Mouse (Mus musculus) layer of hippocampus, adult 11-12 months (tissue): Measurements from ENCODE around the gene Abca1.

Experiments used
- DNase-seq: peaks from one replicate; pipeline ENCODE4 v3.0.0; 2022; ENCODE audit warnings: low spot score

Gene Abca1

DNA sequence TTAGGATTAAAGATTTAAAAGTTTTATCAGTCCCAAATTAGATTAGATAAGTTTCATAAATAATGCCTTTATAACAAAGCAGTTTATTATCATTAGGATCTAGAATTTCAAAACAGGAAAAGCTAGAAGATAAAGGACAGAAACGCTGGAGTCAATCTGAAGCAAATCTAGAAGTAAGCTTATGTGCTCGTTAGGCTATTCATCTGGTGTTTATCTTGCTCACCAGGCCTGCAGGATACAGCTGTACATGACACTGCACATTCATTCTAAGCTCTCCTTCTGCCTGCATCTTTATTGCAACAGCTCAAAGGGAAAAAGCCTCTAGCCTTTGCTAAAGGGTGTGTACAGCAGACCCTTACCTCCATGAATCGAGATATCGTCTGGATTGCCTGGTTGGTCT, 74.1 kb downstream of the Abca1 start:
- DNase-seq: no peak

DNA sequence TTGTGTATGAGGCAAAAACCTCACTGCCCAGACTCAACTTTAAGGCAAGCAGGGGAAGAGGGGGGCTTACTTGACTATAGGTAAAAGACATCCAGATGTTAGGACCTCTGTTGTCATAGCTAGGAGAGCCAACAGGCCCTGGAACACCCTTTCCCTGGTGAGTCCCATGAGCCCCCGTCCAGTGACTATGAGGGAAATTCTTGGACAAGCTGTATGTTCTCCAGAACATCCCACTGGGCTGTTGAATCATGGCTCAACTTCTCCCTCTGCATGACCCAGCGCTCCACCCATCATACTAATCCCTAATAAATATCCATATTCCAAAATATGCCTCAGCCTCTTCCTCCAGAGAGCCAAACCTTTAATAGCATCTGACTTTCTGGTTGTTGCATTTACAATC, 76.6 kb downstream of the Abca1 start:
- no peak for DNase-seq

DNA sequence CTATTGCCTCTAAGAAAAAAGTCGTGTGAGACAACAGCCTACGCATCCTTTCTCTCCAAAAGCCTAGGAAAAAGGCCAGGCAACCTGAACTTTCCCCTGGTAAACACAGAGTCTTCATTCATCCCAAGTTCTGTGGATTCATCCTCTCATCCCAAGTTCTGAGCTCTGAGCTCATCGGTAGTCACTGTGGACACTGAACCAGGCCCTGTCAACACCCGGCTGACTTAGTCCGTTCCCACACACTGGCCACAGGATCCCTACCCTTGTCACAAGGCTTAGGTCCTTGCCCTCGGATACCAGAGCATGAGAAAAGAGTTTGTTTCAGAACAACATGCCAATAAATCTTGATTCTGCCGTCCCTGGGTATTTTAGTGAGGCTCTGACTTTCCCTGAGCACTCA, 77.2 kb downstream of the Abca1 start:
- DNase-seq: no peak

DNA sequence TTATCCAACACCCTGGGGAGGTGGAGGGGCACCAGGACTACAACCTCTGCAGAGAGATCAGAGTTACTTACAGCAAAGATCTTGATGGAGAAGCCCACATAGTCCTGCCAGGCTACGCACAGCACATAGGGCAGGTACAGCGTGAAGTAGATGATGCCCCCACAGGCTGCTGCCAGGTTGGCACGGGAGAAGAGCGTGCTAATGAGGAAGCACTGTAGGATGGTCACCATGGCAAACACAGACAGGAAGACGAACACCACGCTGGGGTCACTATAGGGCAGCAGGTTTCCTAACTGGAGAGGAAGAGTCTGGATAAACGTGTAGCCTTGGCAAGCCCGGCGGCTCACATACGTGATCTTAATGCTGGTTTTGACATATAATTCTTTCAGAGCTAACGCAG, 77.8 kb downstream of the Abca1 start:
- no peak for DNase-seq

DNA sequence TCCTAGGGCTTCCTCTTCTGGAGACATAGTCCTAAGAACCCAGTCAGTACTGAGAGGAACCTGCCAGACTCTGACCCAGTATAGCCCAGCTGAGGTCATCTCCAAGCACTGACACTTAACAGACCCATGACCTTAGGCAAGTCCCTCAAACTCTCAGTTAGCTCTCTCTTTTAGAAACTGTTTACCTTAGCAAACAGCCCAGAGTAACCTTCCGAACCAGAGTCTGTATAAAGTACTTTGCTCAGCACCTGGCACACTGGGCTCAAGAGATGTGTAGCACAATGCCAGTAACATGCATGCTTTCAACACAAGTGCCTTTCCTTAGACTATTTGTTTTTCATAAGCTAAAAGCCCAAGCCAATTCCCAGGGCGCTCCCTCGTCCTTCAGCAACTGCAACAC, 79.4 kb downstream of the Abca1 start:
- DNase-seq: no peak

DNA sequence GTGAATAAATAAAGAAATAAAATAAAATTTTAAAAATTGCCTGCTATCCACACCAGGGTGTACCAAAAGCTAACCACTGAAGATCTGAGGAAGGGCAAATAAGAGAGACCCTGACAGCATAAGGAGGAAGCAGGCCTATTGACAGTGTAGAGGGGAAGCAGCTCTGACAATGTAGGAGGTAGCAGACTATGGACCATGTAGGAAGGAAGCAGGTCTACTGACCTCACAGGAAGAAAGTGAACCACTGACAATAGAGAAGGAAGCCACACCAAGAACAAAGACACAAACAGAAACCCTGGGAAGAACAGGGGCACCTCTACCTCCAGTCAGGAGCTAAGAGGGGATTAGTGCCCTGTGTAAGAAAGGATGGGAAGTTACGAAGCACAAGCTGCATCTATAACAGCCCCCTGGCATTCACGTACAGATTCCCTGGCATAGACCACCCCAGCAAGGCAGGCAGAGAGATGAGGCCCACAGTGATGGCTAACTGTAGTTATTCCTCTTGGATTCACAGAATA, 80.8 kb downstream of the Abca1 start:
- DNase-seq: no peak

DNA sequence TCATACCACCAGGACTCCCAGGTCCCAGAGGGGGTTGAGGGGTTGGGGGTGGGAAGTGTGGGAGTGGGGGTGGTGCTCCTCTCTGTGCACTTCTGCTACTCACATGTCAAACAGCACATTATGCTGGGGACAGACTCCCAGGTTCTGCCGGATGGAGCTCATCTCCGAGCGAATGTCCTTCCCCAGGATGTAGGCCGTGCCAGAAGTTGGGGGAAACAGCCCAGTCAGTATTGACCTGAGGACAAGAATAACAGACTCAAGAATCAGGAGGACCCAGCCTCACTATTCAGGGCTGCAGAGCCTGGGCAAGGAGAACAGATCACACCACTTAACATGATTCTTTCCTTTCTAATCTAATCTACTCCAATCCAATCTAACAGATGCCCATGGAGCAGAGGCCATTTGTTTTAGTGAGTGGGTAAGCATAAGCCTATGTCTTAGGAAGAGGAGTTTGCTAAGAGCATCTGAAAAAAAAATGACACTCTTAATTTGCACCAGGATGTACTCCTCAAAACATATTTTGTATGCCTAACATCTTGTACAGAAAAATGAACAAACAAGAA, 82.8 kb downstream of the Abca1 start:
- no peak for DNase-seq

DNA sequence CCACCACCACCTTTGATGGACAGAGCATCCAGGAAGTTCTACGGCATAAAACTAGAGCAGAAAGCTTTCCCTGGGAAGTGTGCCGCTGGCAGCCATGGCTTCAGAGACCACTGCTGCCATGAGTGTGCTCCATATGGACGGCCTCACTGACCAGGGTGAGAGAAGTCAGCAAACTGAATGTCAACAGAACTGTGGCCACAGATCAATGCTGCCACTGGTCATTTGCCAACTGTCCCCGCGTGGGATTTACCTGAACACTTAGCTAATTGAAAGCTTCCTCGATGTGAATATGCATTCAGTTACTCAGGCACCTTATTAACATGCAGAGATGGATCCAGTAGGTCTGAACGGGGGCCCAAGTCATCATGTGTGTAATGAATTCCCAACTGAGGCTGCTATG, 86.7 kb downstream of the Abca1 start:
- no peak for DNase-seq

DNA sequence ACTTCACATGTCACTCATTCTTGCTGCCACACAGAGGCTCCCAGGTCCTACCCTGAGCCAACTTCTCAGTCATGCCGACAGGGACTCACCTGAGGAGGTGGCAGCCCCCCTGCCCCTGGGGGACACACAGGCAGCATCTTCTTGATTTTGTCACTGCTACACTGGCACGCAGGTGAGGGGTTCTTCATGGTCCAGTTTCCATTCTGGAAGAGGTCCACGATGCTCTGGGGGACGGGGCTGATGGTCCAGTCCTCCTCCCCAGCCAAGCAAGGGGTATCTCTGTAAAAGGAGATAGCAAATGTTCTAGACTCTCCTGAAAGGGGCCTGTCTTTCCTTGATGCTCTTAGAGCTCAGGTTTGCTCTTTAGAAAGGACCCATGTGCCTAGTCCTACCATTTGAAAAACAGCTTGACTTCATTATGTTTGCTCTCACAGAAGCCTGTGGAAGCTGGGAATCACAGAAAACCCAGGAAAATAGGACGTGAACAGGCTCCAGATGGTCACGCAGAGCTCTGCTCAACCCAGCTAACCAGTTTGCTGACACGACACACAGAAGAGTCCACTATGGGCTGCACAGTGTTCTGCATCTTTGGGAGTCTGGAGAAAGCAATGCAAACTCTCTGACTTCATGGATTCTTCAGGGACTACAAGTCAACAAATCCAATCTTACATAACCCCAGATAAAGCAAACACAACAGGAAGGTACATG, 97.2 kb downstream of the Abca1 start:
- no peak for DNase-seq

DNA sequence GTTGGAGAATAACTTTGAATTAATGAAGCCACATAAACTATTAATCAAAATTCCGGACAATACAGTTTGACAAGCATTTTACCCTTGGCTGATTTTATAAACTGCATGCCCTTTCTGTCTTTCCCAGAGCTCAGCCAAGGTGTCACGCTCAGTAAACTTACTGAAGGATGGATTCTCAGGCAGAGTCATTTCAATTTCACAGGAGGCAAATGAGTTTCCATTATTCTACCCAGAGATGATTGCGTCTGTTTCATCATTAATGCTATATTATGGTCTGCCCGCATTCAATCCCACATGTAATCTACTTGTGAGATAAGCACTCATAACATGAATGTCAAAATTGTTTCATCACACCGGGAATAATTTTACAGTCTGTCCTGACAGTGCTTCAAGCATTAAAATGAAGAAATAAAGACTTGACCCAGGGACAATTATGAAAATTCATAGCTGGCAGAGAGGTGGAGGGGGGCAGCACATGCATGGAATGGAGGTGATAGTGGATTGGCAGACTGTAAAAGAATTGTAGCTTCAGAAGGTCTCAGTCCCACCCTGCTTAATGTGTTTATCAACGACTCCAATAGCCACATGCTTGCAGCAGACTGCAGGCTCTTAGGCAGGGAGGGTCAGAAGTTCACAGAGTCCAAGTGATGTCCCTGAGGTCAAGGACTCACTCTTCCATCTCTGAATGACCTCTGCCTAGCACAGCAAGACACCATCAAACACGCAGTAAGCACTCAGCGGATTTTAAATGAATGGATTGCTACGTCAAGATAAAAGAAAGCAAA, 113.3 kb downstream of the Abca1 start:
- DNase-seq: no peak

DNA sequence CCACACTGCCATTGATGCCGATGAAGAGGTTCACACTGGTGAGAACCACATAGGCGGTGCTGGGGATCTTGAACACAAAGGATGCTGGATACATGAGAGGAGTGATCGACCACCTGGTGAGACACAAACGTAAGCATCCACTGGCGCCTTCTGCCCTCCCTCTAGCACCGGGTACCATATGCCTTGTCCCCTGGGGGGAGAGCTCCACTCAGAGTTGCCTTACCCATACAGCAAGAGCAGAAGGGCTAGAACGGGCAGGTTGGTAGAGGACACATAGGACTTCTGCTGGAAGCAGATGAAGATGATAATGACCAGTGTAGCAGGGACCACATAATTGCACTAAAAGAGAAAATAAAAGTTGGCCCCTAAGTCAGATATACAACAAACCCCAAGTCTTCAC, 113.9 kb downstream of the Abca1 start:
- no peak for DNase-seq

DNA sequence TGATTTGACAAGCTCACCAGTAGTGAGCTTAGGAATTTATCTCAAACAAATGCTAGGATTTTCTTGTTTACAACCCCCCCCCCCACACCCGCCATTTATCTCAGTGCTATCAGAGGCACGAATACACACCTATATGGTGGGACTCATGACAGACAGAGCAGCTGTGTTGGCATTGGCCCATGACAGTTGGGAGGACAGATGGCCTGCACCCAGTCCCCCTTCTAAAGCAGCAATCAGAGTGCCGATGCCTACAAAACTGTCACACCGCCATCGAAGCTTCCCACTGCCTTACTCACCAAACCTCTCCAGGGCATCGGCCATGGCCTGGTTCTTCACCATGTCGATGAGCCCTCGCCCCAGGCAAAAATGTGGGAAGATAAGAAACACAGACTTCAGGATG, 115.9 kb downstream of the Abca1 start:
- peak; percentile 41 for DNase-seq

DNA sequence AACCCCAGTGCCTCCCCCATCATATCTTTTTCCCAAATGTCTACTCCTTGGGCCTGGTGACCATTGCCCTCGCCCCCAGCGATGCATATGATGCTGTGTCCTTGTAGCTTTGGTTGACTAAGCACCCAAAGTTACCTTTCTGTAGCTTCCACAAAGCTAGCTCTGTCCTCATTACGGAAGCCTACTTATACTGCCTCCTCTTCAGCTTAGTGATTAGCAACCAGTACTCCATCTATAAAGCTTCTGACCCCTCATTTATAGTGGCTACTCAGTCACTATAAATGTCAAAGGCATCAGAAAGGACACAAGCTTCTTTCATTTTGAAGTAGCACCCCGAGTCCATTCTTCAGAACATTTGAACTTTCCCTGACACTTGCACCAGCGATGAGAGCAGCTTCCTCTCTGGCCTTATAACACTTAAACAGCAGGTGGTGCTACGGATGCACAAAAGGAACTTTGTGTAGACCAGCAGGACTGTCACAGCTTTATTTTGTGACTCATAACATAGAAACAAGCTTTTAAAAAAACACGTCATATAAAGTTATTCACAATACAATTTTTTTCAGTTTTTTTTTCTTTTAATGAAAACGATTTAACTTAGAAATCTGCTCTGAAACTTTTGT, 129.3 kb downstream of the Abca1 start:
- DNase-seq: no peak

DNA sequence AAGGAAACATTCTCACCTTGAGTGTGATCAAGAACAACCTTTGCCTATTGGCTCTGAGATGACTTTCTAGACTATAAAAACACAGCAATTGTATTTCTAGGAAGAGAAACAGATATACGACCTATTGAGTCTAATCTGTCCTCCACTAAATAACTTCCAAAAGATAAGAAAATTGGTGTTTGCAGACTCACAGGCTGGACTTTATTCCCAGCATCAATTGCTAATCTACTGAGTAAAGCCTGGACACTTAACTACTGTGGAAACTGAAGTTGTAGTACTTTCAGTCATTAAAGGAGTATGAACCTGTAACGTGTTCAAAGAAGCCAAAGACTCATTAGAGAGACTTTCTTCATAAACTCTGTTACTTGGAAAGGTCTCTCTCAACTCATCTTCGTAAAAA, 131.9 kb downstream of the Abca1 start:
- DNase-seq: no peak

DNA sequence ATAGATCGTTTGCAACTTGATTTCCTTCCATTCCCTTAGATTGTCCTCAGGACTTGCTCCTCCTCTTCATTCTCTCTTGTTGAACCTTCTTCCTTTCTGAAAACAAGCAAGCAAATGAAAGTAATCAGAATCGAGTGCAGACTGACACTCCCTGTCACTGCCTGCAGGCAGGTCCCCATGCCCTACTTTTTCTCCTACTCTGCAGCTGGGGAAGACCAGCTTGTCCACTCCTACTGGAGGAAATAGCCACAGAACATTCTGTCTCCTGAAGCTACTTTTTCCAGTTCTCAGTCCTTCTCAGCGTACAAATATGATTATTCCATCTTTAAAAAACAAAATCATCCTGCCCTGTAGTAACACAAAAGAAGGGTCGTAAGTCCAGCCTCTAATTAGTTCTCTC, 135.3 kb downstream of the Abca1 start:
- DNase-seq: no peak

DNA sequence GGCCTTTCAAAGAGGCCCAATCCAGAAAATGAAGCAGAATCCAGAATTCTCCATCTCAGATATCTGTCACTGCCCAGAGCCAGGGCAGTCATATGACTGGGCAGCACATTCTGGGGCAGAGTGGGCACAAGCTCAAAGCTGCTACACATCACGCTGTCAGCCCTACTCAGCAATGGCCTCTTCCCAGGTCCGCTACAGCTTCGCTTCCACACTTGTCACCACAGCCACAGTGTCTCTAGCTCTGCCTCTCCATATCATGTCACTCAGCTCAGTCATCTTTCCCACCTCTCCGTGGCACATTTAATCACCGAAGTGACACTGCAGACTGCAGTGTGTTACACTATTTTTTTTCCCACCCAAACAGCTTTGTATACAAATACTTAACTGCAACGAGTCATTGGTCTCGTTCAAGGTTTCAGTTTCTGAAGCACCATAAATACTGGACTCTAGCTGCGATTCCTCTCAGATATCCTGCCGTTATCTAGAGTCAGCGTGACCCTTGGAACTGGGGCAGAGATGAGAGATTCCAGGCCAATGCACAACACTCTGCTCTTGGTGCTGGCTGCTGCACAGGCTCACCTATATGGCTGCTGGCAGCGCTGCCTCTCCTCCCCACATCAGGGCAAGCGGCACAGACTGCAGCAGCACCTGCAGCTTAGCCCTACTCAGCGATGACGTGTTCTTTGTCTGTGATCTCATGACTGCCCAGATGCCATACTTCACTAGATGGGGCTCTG, 136.3 kb downstream of the Abca1 start:
- no peak for DNase-seq

DNA sequence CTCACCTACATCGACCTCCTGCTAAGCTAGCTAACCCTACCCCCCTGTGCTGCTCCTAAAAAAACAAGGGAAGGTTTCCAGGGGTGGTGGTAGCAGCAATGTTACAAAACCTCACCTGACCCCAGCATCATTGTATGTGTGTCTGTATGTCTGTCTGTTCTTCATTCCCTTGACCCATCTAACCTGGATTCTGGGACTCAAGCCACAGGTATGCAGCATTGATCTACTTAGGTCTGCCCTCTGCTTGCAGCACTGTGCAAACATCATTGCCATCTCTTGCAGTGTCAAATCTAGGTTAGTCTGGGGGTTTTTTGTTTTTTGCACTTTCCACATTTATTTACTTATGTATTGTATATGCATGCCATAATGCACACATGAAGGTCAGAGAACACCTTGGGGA, 141.3 kb downstream of the Abca1 start:
- no peak for DNase-seq

DNA sequence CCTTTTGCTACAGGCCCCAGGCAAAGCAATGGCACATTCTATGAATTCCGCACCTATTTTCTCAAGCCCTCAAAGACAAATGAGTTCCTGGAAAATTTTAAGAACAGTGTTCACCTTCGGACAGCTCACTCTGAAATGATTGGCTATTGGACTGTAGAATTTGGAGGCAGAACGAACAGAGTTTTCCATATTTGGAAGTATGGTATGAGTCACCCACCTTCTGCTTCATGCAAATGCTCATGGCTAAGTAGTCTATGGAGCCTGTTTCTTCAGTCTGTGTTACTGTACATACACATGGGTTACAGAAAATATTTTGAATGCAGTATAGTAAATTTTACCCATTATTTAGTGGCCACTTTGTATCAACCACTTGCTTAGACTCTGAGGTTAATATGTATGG, 144.7 kb downstream of the Abca1 start:
- no peak for DNase-seq

DNA sequence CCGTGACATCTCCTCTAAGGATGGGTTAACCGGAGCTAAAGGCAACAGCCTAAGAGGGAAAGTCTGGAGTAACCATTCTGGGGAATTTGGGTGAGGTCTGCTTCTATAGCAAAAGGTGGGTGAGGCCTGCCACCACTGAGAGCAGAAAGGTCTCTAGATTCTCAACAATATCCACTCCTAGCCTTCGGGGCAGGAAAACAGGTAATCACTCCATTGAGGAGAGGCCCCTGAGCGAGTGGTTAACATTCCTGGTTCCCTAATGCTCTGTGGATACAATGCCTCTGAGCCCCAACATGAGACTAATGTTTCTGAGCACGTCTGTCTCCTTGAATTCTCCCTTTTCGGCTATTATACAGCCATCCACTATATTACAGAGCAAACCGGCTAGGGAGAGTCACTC, 145.3 kb downstream of the Abca1 start:
- no peak for DNase-seq

DNA sequence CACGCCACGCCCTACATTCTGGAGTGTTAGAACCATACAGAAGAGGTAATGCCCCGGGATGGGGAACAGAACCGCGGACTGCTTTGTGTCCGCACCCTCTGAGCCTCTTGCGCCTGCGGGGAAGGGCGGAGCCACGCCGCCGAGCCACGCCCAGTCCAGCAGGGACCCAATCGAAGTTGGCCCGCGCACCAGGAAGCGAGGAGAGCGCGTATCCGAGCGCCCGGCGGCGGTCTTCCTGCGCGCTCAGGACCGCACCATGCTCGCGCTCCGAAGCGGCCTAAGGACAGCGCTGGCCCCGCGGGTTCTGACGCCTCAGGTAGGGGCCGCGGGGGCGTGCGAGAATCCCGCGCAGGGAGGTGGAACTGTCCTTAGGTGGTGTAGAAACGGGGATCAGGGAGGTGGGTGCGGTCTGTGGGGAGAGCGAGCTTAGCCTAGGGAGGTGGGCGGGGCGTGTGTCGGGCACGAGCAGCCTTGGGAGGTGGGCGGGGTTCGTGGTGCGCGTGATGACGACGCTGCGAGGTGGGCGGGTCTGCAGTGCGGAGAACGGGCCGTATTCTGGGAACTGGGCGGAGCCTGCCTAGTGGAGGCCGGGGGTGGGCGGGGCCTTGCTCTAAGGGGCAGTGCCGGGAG, 147.8 kb downstream of the Abca1 start, which contains the start of gene Nipsnap3b:
Gene Nipsnap3b (plus strand): TSS at position 149 of the 630 bp plus-strand sequence.
- DNase-seq: peak; percentile 98

DNA sequence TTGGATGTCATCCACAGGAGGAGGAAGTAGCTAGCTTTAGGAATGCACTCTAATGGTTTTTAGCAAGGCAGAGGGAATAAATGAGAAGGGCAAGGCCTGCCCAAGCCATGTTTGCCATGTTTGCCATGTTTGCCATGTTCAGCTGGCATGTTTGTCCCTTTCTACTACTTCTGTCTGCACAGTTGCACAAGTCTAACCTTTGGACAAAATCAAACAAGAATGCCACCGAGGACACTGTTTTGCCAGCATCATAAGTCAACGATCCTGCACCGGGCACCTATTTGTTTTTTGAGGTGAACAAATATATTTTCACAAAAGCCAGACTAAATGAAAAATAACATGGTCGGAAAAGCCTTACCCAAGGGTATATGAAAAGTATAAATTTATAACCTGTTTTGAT, 149.8 kb downstream of the Abca1 start:
- no peak for DNase-seq

DNA sequence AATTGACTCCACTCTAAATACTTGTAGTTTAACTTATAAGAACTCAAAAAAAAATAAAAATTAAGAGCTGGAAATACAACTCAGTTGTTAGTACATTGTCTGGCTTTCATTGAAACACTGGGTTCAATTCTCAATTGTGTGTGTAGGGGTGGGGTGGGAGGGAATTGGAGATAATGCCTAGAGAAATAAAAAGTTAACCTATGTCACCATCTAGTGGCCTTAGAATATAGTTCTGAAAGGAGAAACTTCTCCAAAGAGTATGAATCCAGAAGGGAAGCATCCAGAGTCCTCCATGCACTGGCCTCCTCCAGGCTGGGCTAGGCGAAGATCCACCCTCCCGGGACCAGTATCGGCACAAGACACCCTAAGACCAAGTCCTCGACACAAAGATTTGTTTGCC, 150.5 kb downstream of the Abca1 start:
- no peak for DNase-seq
